ENCODE assay signal across 20 mouse cellular contexts in genomic region chr3:121458545-121459492, GRCm38 (mm10). TPM values are rescaled to one million over a fixed set of nuclear protein-coding genes. Genes with fewer than 3 reads are reported as not detected.
DNase-seq lines count a peak whose midpoint lies in the region; ATAC-seq and TF ChIP-seq lines count a peak whose summit lies in the region.
"Had no signal": no experiment of that assay in that cellular context is flagged by ENCODE, and none has a peak within 500 bp of the region (broad histone marks: within the 10 kb centered on the region; RNA-seq: fewer than 3 reads in every experiment).

No protein-coding gene starts in this region.

- H3K4me1 ChIP-seq in kidney, embryonic 16.5 days (ENCODE audit: insufficient read depth, low read length), result no peaks in the 10 kb centered on the region
- no peaks in the 10 kb centered on the region for H3K4me1 ChIP-seq in lung, postnatal 0 days (ENCODE audit: insufficient read depth, low read depth, low read length)
- 0 out of 2 replicates have a peak, but pooled peaks cover 2% of the 10 kb centered on the region for H3K4me1 ChIP-seq in lung, adult 2 months (ENCODE audit: control insufficient read depth, insufficient read depth, low read length)

- no peak overlapping the region for H3K4me2 ChIP-seq in kidney, embryonic 16.5 days (replicated peaks; ENCODE audit: low read depth, low read length)
- no peak overlapping the region for H3K4me2 ChIP-seq in lung, postnatal 0 days (replicated peaks; ENCODE audit: low read depth, low read length)
- H3K4me2 ChIP-seq: embryonic facial prominence, embryonic 12.5 days had no signal

- H3K36me3 ChIP-seq in kidney, embryonic 16.5 days (ENCODE audit: insufficient read depth, low read length), result peaks cover 59% of the 10 kb centered on the region
- 0 out of 2 replicates have a peak, but pooled peaks cover 10% of the 10 kb centered on the region for H3K36me3 ChIP-seq in lung, postnatal 0 days (ENCODE audit: insufficient read depth, low read length)

- WGBS in kidney, embryonic 16.5 days, result 55% methylated on average over 14 of the region's 14 CpGs
- WGBS in lung, postnatal 0 days, result 48% methylated on average over 14 of the region's 14 CpGs
- 47% methylated on average over 14 of the region's 14 CpGs for WGBS in lung, adult 2 months

- DNase-seq in kidney, adult 11 months, result no peak
- peak; percentile 70 for DNase-seq in lung, postnatal 0 days (ENCODE audit: low spot score)
- no peak for DNase-seq in lung, adult 2 months
- no peak for DNase-seq in layer of hippocampus, postnatal 25 days (ENCODE audit: extremely low spot score in 1 of 2, low spot score in 1 of 2)
- no peak for DNase-seq in natural killer cell, adult 2 months (ENCODE audit: low spot score in 2 of 2)
- DNase-seq: B cell, adult 2 months; cerebellum, postnatal 25 days; gastrocnemius, postnatal 25 days; heart, postnatal 36 days; kidney, adult 9 months; retina, postnatal 1 day; thymus, postnatal 25 days had no signal

- H3K9ac ChIP-seq in kidney, embryonic 16.5 days (replicated peaks; ENCODE audit: low read length), result no peak overlapping the region
- no peak overlapping the region for H3K9ac ChIP-seq in lung, postnatal 0 days (replicated peaks; ENCODE audit: low read depth)
- H3K9ac ChIP-seq: embryonic facial prominence, embryonic 12.5 days had no signal

- no peak overlapping the region for H3K4me3 ChIP-seq in kidney, embryonic 16.5 days (ENCODE audit: low read length)
- H3K4me3 ChIP-seq in lung, postnatal 0 days (ENCODE audit: low read depth, low read length), result no peak overlapping the region
- no peak overlapping the region for H3K4me3 ChIP-seq in lung, adult 2 months (replicated peaks; ENCODE audit: extremely low read depth, low read depth, low read length)
- H3K4me3 ChIP-seq: embryonic facial prominence, embryonic 12.5 days; forebrain, embryonic 10.5 days; heart, embryonic 10.5 days had no signal

- no peak for TF ChIP-seq EP300 in lung, postnatal 0 days (IDR thresholded peaks at IDR 0.05)

- H3K27ac ChIP-seq in kidney, embryonic 16.5 days (ENCODE audit: low read length), result peak overlapping the region; percentile 30; the same call in 1 of the 2 replicates
- no peak overlapping the region for H3K27ac ChIP-seq in lung, postnatal 0 days (ENCODE audit: low read length)
- H3K27ac ChIP-seq: embryonic facial prominence, embryonic 12.5 days; forebrain, embryonic 10.5 days; heart, embryonic 10.5 days; macrophage had no signal

- H3K9me3 ChIP-seq in kidney, embryonic 16.5 days (ENCODE audit: low read length), result no peaks in the 10 kb centered on the region
- H3K9me3 ChIP-seq in lung, postnatal 0 days (ENCODE audit: low read length), result no peaks in the 10 kb centered on the region
- H3K9me3 ChIP-seq: embryonic facial prominence, embryonic 12.5 days; forebrain, embryonic 10.5 days; heart, embryonic 10.5 days had no signal

- ATAC-seq in kidney, embryonic 16.5 days (ENCODE audit: low FRiP score, low TSS enrichment), result no peak
- ATAC-seq in lung, postnatal 0 days, result peak; percentile 58
- 0 out of 2 replicates have a peak, but pooled peaks have one; percentile 23 for ATAC-seq in megakaryocyte, adult 5-6 weeks (ENCODE audit: poor library complexity, severe bottlenecking)
- ATAC-seq: hindbrain, embryonic 16.5 days had no signal

- H3K27me3 ChIP-seq in kidney, embryonic 16.5 days (ENCODE audit: insufficient read depth, low read length), result no peaks in the 10 kb centered on the region
- no peaks in the 10 kb centered on the region for H3K27me3 ChIP-seq in lung, postnatal 0 days (replicated peaks; ENCODE audit: insufficient read depth, low read length)
- H3K27me3 ChIP-seq: embryonic facial prominence, embryonic 12.5 days had no signal

- no peak for TF ChIP-seq POLR2A in lung, adult 2 months (IDR thresholded peaks at IDR 0.05; ENCODE audit: borderline replicate concordance, extremely low read depth, low read depth, low read length)

- TF ChIP-seq CTCF in lung, postnatal 0 days (IDR thresholded peaks at IDR 0.05), result no peak
- no peak for TF ChIP-seq CTCF in lung, adult 2 months (IDR thresholded peaks at IDR 0.05; ENCODE audit: insufficient read depth, low read length)

RNA-seq across cellular contexts. Expression of gene Cnn3, which starts 32.5 kb away (rescaled TPM):
- 620 and 668 TPM in 2 replicates for polyA plus RNA-seq in kidney, embryonic 16.5 days (2015; fragmentation: Nextera tagmentation; extraction: Ambion mirVana)
- 342 and 379 TPM in 2 replicates for polyA plus RNA-seq in lung, postnatal 0 days (2015; fragmentation: Nextera tagmentation; extraction: Ambion mirVana)
- polyA plus RNA-seq in lung, adult 2 months (2012; rRNA removed), result 165 and 170 TPM in 2 replicates
- total RNA-seq in megakaryocyte, adult 5-6 weeks (2015), result 14.5 and 19.5 TPM in 2 replicates
- 11.3 and 13.3 TPM in 2 replicates for total RNA-seq in megakaryocyte, adult 5-6 weeks (2017)
- 100 to 1,000 TPM; 109 TPM for total RNA-seq in layer of hippocampus, postnatal 25 days (2021)
- total RNA-seq: MEL had no signal
